Comparison of ENCODE assay signal across 8 mouse cellular contexts in the genomic region with DNA sequence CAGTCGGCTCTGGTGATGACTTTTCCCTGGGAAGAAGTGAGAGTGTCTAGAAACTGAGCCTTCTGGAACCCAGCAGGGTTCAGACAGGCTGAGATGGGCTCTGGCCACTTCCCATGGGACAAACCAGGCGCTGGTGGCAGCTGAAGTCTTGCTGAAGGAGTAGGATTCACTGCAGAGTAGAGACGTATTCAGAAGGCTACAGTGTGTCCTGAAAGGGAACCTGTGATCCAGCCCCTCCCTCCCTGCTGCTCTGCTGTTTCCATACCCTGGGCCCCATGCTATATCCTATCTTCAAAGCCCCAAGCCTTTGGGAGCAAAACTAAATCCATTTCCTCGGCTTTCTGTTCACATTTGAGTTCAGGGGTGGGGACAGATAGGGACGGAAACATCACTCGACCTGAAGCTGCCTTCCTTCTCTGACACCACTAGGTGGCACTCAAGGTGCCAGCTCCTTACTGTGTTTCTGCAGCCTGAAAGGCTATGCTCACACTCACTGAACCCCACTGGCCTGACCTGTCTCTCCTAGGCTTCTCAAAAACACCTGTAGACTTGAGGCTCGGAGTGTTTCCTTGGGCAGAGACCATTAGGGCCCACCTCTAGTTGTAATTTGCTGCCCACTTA. TPM values are rescaled to one million over a fixed set of nuclear protein-coding genes. Genes with fewer than 3 reads are reported as not detected.
DNase-seq lines count a peak whose midpoint lies in the region; ATAC-seq and TF ChIP-seq lines count a peak whose summit lies in the region.

No protein-coding gene starts in this region.

- dilution Hi-C loops in CH12.LX (cut with MboI; ENCODE audit: extremely low pct_ligation_motif_present, extremely low pct_unique_long_range_greater_than_20kb, low sequenced_read_pairs): no loop called here

- no peak overlapping the region for H3K4me3 ChIP-seq in CH12.LX (replicated peaks in 1 of 3; ENCODE audit: low read depth in 2 of 3, low read length in 2 of 3, poor library complexity in 1 of 3)
- no peak overlapping the region for H3K4me3 ChIP-seq in liver, adult 2 months (ENCODE audit: insufficient read depth, low read depth, low read length)
- H3K4me3 ChIP-seq in myocyte: no peak overlapping the region

- H3K27ac ChIP-seq in CH12.LX (ENCODE audit: insufficient read depth, low read depth): no peak overlapping the region
- no peak overlapping the region for H3K27ac ChIP-seq in liver, adult 2 months (replicated peaks; ENCODE audit: insufficient read depth, low read depth, low read length)

- DNase-seq in CH12.LX (ENCODE audit: extremely low read depth) (peak; percentile 68), adipocyte (ENCODE audit: low spot score) (peak; percentile 71)
- peak; percentile 72 for DNase-seq in embryo, embryonic 11 days
- peak; percentile 19 to 37 for DNase-seq in kidney, adult 8-10 months
- peak; percentile 21 for DNase-seq in liver, adult 2 months (ENCODE audit: extremely low read depth, low read depth, low spot score)
- peak; percentile 34 for DNase-seq in thymus, postnatal 25 days

- H3K36me3 ChIP-seq in CH12.LX (replicated peaks in 1 of 2; ENCODE audit: control insufficient read depth in 1 of 2, insufficient read depth in 1 of 2, low read length in 1 of 2): no peaks in the 10 kb centered on the region
- no peaks in the 10 kb centered on the region for H3K36me3 ChIP-seq in liver, adult 2 months (ENCODE audit: control insufficient read depth, insufficient read depth, low read length)
- no peaks in the 10 kb centered on the region for H3K36me3 ChIP-seq in myocyte (ENCODE audit: control insufficient read depth, insufficient read depth)

- TF ChIP-seq POLR2A in CH12.LX (IDR thresholded peaks at IDR 0.05; ENCODE audit: low read depth, low read length) (no peak), myocyte (IDR thresholded peaks at IDR 0.05; ENCODE audit: insufficient read length, low read depth) (no peak)
- TF ChIP-seq POLR2A in liver, adult 2 months (IDR thresholded peaks at IDR 0.05; ENCODE audit: extremely low read depth, insufficient read depth, low read length): no peak

- in situ Hi-C loops in CH12.LX (cut with MboI; ENCODE audit: low pct_ligation_motif_present, low pct_unique_long_range_greater_than_20kb, low sequenced_read_pairs): loop anchor here (5.0 kb wide), 1 partner anchor 55 kb away; no protein-coding TSS in a partner anchor

- no peak overlapping the region for H3K9ac ChIP-seq in CH12.LX (ENCODE audit: insufficient read depth, low read depth)
- no peak overlapping the region for H3K9ac ChIP-seq in liver, adult 2 months (ENCODE audit: low read depth, low read length)

- H3K4me1 ChIP-seq in CH12.LX (ENCODE audit: control insufficient read depth in 1 of 2, insufficient read depth in 2 of 2): 0 out of 4 replicates have a peak, but pooled peaks cover 0 to 4% of the 10 kb centered on the region in 2 experiments
- H3K4me1 ChIP-seq in liver, adult 2 months (ENCODE audit: control insufficient read depth, insufficient read depth, low read length): no peaks in the 10 kb centered on the region

- TF ChIP-seq RAD21 in CH12.LX (IDR thresholded peaks at IDR 0.05; ENCODE audit: low read depth, low read length): peak; percentile 48

- WGBS in liver, adult 2 months: 29% methylated on average over 7 of the region's 7 CpGs

- ATAC-seq in granulocyte monocyte progenitor cell, adult 5-6 weeks (replicated peaks; ENCODE audit: poor library complexity, severe bottlenecking): peak; percentile 78

- H3K4me2 ChIP-seq in CH12.LX (ENCODE audit: insufficient read depth, low read depth, poor library complexity, severe bottlenecking): peak overlapping the region; percentile 24; the same call in 1 of the 2 replicates
- peak overlapping the region; percentile 21 for H3K4me2 ChIP-seq in myocyte (ENCODE audit: low read depth)

- H3K79me2 ChIP-seq in CH12.LX (replicated peaks; ENCODE audit: control insufficient read depth, extremely low read depth, insufficient read depth, poor library complexity, severe bottlenecking): no peaks in the 10 kb centered on the region
- no peaks in the 10 kb centered on the region for H3K79me2 ChIP-seq in liver, adult 2 months (ENCODE audit: control insufficient read depth, insufficient read depth, low read length)
- H3K79me2 ChIP-seq in myocyte (ENCODE audit: control insufficient read depth, insufficient read depth): no peaks in the 10 kb centered on the region

- TF ChIP-seq CTCF in CH12.LX (conservative IDR thresholded peaks at IDR 0.05 in 1 of 2, IDR thresholded peaks at IDR 0.05 in 1 of 2; ENCODE audit: low read depth in 2 of 2, low read length in 2 of 2): peak; percentile 65 to 87
- TF ChIP-seq CTCF in liver, adult 2 months (IDR thresholded peaks at IDR 0.05; ENCODE audit: low read depth, low read length): peak; percentile 82

- no peak for TF ChIP-seq EP300 in CH12.LX (IDR thresholded peaks at IDR 0.05; ENCODE audit: low read length)

- H3K9me3 ChIP-seq in CH12.LX (replicated peaks; ENCODE audit: low read length): no peaks in the 10 kb centered on the region

- no peak overlapping the region for H3ac ChIP-seq in myocyte (ENCODE audit: control insufficient read depth, insufficient read length)

- H3K27me3 ChIP-seq in CH12.LX (replicated peaks) (peaks cover 9% of the 10 kb centered on the region), myocyte (ENCODE audit: control insufficient read depth, insufficient read depth, insufficient read length) (no peaks in the 10 kb centered on the region)
- no peaks in the 10 kb centered on the region for H3K27me3 ChIP-seq in liver, adult 2 months (ENCODE audit: control insufficient read depth, insufficient read depth, low read length)

TF ChIP-seq in CH12.LX, 34 proteins besides CTCF, POLR2A, EP300 and RAD21 (continues in another document):
- TF ChIP-seq CHD1 (IDR thresholded peaks at IDR 0.05; ENCODE audit: low read depth, low read length): no peak
- TF ChIP-seq TBP (conservative IDR thresholded peaks at IDR 0.05; ENCODE audit: low read depth, low read length): no peak
- no peak for TF ChIP-seq ELF1 (IDR thresholded peaks at IDR 0.05; ENCODE audit: low read depth, low read length)
- TF ChIP-seq SMC3 (IDR thresholded peaks at IDR 0.05; ENCODE audit: low read depth, low read length): peak; percentile 71
- TF ChIP-seq UBTF (IDR thresholded peaks at IDR 0.05; ENCODE audit: low read depth, low read length): no peak
- no peak for TF ChIP-seq JUND (conservative IDR thresholded peaks at IDR 0.05; ENCODE audit: low read depth, low read length)
- no peak for TF ChIP-seq ZC3H11A (IDR thresholded peaks at IDR 0.05; ENCODE audit: low read depth, low read length)
- no peak for TF ChIP-seq KAT2A (IDR thresholded peaks at IDR 0.05; ENCODE audit: insufficient replicate concordance, low read length)
- no peak for TF ChIP-seq ZNF384 (IDR thresholded peaks at IDR 0.05; ENCODE audit: low read depth, low read length)
- TF ChIP-seq USF1 (IDR thresholded peaks at IDR 0.05; ENCODE audit: low read depth, low read length): no peak
- TF ChIP-seq MXI1 (IDR thresholded peaks at IDR 0.05; ENCODE audit: low read depth, low read length): no peak
- TF ChIP-seq USF2 (conservative IDR thresholded peaks at IDR 0.05; ENCODE audit: low read depth, low read length): no peak

TF ChIP-seq in myocyte, 11 proteins besides CTCF, POLR2A, EP300 and RAD21:
- TF ChIP-seq MYOD1 (IDR thresholded peaks at IDR 0.05; ENCODE audit: control insufficient read depth in 1 of 3, insufficient read length in 2 of 3, low read depth in 2 of 3) (no peak), SRF (IDR thresholded peaks at IDR 0.05; ENCODE audit: control insufficient read depth, insufficient read length, low read depth) (no peak), MYOG (IDR thresholded peaks at IDR 0.05; ENCODE audit: control insufficient read depth in 1 of 3, insufficient read depth in 1 of 3, insufficient read length in 2 of 3, low read depth in 2 of 3) (no peak), CEBPB (IDR thresholded peaks at IDR 0.05; ENCODE audit: insufficient read depth, poor library complexity, severe bottlenecking) (no peak), POLR2AphosphoS2 (IDR thresholded peaks at IDR 0.05; ENCODE audit: insufficient read length, low read depth) (no peak), TCF12 (IDR thresholded peaks at IDR 0.05; ENCODE audit: insufficient read depth, poor library complexity, severe bottlenecking) (no peak), USF1 (IDR thresholded peaks at IDR 0.05; ENCODE audit: low read depth) (no peak), MAX (IDR thresholded peaks at IDR 0.05; ENCODE audit: low read depth) (no peak), E2F4 (IDR thresholded peaks at IDR 0.05; ENCODE audit: insufficient read depth) (no peak), REST (IDR thresholded peaks at IDR 0.05; ENCODE audit: insufficient read depth, insufficient read length) (no peak), TCF3 (IDR thresholded peaks at IDR 0.05; ENCODE audit: insufficient read length, low read depth) (no peak)

RNA-seq across cellular contexts. Expression of gene Tub, which starts 16.7 kb away (rescaled TPM):
- total RNA-seq in CH12.LX (2012; rRNA removed) (0.13 TPM in 1 of 2 replicates, not detected in the other), CH12.LX (2014; rRNA removed) (not detected in 2 replicates)
- polyA plus RNA-seq in CH12.LX (2012; ENCODE audit: insufficient read length, low read depth) (not detected in 2 replicates), myocyte (2012; fragmentation: generic; extraction: Trizol) (not detected)
- total RNA-seq in granulocyte monocyte progenitor cell, adult 5-6 weeks (2014; fragmentation: Nextera tagmentation): not detected in 2 replicates
- not detected in 2 replicates for total RNA-seq in granulocyte monocyte progenitor cell, adult 5-6 weeks (2017)
- under 0.01 and 0.07 TPM in 2 replicates for total RNA-seq in liver, adult 2 months (2014; rRNA removed)
- polyA plus RNA-seq in liver, adult 2 months (2012; rRNA removed): not detected in 2 replicates

RNA-seq across cellular contexts. Expression of gene Eif3f, which starts 32.6 kb away (rescaled TPM):
- total RNA-seq in CH12.LX (2012; rRNA removed) (116 and 119 TPM in 2 replicates), CH12.LX (2014; rRNA removed) (86.9 and 92.0 TPM in 2 replicates)
- polyA plus RNA-seq in CH12.LX (2012; ENCODE audit: insufficient read length, low read depth) (170 and 172 TPM in 2 replicates), myocyte (2012; fragmentation: generic; extraction: Trizol) (268 TPM)
- total RNA-seq in granulocyte monocyte progenitor cell, adult 5-6 weeks (2014; fragmentation: Nextera tagmentation): 236 and 262 TPM in 2 replicates
- total RNA-seq in granulocyte monocyte progenitor cell, adult 5-6 weeks (2017): 54.0 and 70.5 TPM in 2 replicates
- 20.6 and 31.7 TPM in 2 replicates for total RNA-seq in liver, adult 2 months (2014; rRNA removed)
- polyA plus RNA-seq in liver, adult 2 months (2012; rRNA removed): 47.2 and 48.1 TPM in 2 replicates

RNA-seq across cellular contexts. Expression of gene Nlrp10, which starts 36.9 kb away (rescaled TPM):
- total RNA-seq in CH12.LX (2012; rRNA removed) (0.13 TPM in 2 replicates), CH12.LX (2014; rRNA removed) (0.12 TPM in 2 replicates)
- polyA plus RNA-seq in CH12.LX (2012; ENCODE audit: insufficient read length, low read depth) (0.10 and 0.11 TPM in 2 replicates), myocyte (2012; fragmentation: generic; extraction: Trizol) (0.06 TPM)
- 1.2 and 1.7 TPM in 2 replicates for total RNA-seq in granulocyte monocyte progenitor cell, adult 5-6 weeks (2014; fragmentation: Nextera tagmentation)
- total RNA-seq in granulocyte monocyte progenitor cell, adult 5-6 weeks (2017): 1.4 TPM in 2 replicates
- under 0.01 and 0.09 TPM in 2 replicates for total RNA-seq in liver, adult 2 months (2014; rRNA removed)
- polyA plus RNA-seq in liver, adult 2 months (2012; rRNA removed): not detected in 2 replicates

Comparison
In these comparisons a context has a peak if more than half of its experiments do, and no peak if none do; other contexts are left out.
1. DNase-seq: peak in every context shown above with its lines; median percentile 72 in embryo, embryonic 11 days; 71 in adipocyte; 68 in CH12.LX; 34 in thymus, postnatal 25 days; 28 in kidney, adult 8-10 months; 21 in liver, adult 2 months.